7 mouse cellular contexts compared by ENCODE assay signal in the genomic region with DNA sequence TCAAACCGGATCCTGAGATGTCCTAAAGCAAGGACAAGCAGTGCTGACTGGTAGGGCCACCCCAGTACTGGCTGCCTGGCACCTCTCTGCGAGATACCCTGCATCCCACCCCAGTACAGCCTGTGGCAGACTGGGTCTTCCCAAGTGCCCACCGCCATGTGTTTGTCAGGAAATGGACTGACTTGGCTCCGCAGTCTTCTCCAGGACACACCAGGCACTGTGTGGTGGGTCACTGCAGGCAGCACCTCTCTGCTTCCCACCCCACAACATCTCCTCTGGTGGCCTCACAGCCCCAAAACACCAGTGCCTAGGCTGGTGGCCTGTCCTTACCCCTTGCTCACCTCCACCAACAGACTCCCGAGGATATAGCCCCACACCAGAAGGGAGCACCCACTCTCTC. TPM values are rescaled to one million over a fixed set of nuclear protein-coding genes. Genes with fewer than 3 reads are reported as not detected.
DNase-seq lines count a peak whose midpoint lies in the region; ATAC-seq lines count a peak whose summit lies in the region.

No protein-coding gene starts in this region.

- H3K9me3 ChIP-seq in lung, embryonic 15.5 days = no peaks in the 10 kb centered on the region
- no peaks in the 10 kb centered on the region for H3K9me3 ChIP-seq in forebrain, embryonic 11.5 days (ENCODE audit: control insufficient read depth, low read length)
- no peaks in the 10 kb centered on the region for H3K9me3 ChIP-seq in limb, embryonic 13.5 days

- peak overlapping the region; percentile 80 for H3K4me2 ChIP-seq in lung, embryonic 15.5 days
- H3K4me2 ChIP-seq in forebrain, embryonic 11.5 days (ENCODE audit: low read depth, low read length, severe bottlenecking) = peak overlapping the region; percentile 76
- peak overlapping the region; percentile 87 for H3K4me2 ChIP-seq in limb, embryonic 13.5 days (replicated peaks)

- WGBS in lung, embryonic 15.5 days = 56% methylated on average over 5 of the region's 5 CpGs
- WGBS in forebrain, embryonic 11.5 days = 75% methylated on average over 5 of the region's 5 CpGs
- 62% methylated on average over 5 of the region's 5 CpGs for WGBS in limb, embryonic 13.5 days

- no peaks in the 10 kb centered on the region for H3K27me3 ChIP-seq in lung, embryonic 15.5 days
- no peaks in the 10 kb centered on the region for H3K27me3 ChIP-seq in forebrain, embryonic 11.5 days (ENCODE audit: control insufficient read depth, insufficient read depth, low read length)
- H3K27me3 ChIP-seq in limb, embryonic 13.5 days = no peaks in the 10 kb centered on the region

- ATAC-seq in lung, embryonic 15.5 days (ENCODE audit: borderline replicate concordance, extremely low read depth, low FRiP score, low TSS enrichment) = no peak
- no peak for ATAC-seq in forebrain, embryonic 11.5 days (replicated peaks; ENCODE audit: low FRiP score)
- ATAC-seq in limb, embryonic 13.5 days (ENCODE audit: low FRiP score, low read depth) = no peak

- H3K4me1 ChIP-seq in lung, embryonic 15.5 days = peaks cover 50% of the 10 kb centered on the region
- peaks cover 14% of the 10 kb centered on the region for H3K4me1 ChIP-seq in forebrain, embryonic 11.5 days (replicated peaks; ENCODE audit: control insufficient read depth, insufficient read depth, low read length)
- peaks cover 47% of the 10 kb centered on the region for H3K4me1 ChIP-seq in limb, embryonic 13.5 days

- 0 out of 2 replicates have a peak, but pooled peaks cover 5% of the 10 kb centered on the region for H3K36me3 ChIP-seq in lung, embryonic 15.5 days
- no peaks in the 10 kb centered on the region for H3K36me3 ChIP-seq in forebrain, embryonic 11.5 days (ENCODE audit: control insufficient read depth, insufficient read depth, low read length)
- H3K36me3 ChIP-seq in limb, embryonic 13.5 days = peaks cover 27% of the 10 kb centered on the region

- H3K4me3 ChIP-seq in lung, embryonic 15.5 days = peak overlapping the region; percentile 72
- peak overlapping the region; percentile 90 for H3K4me3 ChIP-seq in forebrain, embryonic 11.5 days (ENCODE audit: low read depth, low read length)
- H3K4me3 ChIP-seq in limb, embryonic 13.5 days = peak overlapping the region; percentile 89

- DNase-seq in lung, postnatal 25 days (ENCODE audit: low spot score) = no peak
- no peak for DNase-seq in forebrain, embryonic 11.5 days (ENCODE audit: low spot score)
- DNase-seq in spleen, postnatal 10 days (ENCODE audit: low spot score in 2 of 2) = peak; percentile 54 to 77
- DNase-seq in gastrocnemius, adult 8-10 months (ENCODE audit: low spot score in 2 of 2) = no peak
- no peak for DNase-seq in right cerebral cortex, postnatal 4 days

- H3K9ac ChIP-seq in lung, embryonic 15.5 days = peak overlapping the region; percentile 79
- peak overlapping the region; percentile 88 for H3K9ac ChIP-seq in forebrain, embryonic 11.5 days (ENCODE audit: low read length)
- H3K9ac ChIP-seq in limb, embryonic 13.5 days = peak overlapping the region; percentile 94

- 0 out of 2 replicates have a peak overlapping the region, but pooled peaks have one; percentile 41 for H3K27ac ChIP-seq in lung, embryonic 15.5 days
- H3K27ac ChIP-seq in forebrain, embryonic 11.5 days (ENCODE audit: low read depth, low read length) = 0 out of 2 replicates have a peak overlapping the region, but pooled peaks have one; percentile 2
- H3K27ac ChIP-seq in limb, embryonic 13.5 days = peak overlapping the region; percentile 87; the same call in 1 of the 2 replicates

RNA-seq across cellular contexts. Expression of gene Ube2v1, which starts 1.5 kb away (rescaled TPM):
- polyA plus RNA-seq in lung, embryonic 15.5 days (2015; fragmentation: Nextera tagmentation; extraction: Ambion mirVana) = 280 and 282 TPM in 2 replicates
- polyA plus RNA-seq in forebrain, embryonic 11.5 days (2014; fragmentation: Nextera tagmentation; extraction: Ambion mirVana) = 333 and 334 TPM in 2 replicates
- polyA plus RNA-seq in limb, embryonic 13.5 days (2015; fragmentation: Nextera tagmentation; extraction: Ambion mirVana) = 268 and 284 TPM in 2 replicates
- 100 to 1,000 TPM; 163 to 176 (median 172) TPM for total RNA-seq in gastrocnemius, adult 8-10 months (2022)

RNA-seq across cellular contexts. Expression of gene Gm20431, which starts 30.9 kb away (rescaled TPM):
- polyA plus RNA-seq in lung, embryonic 15.5 days (2015; fragmentation: Nextera tagmentation; extraction: Ambion mirVana) = 3.2 and 3.5 TPM in 2 replicates
- polyA plus RNA-seq in forebrain, embryonic 11.5 days (2014; fragmentation: Nextera tagmentation; extraction: Ambion mirVana) = 6.6 and 15.1 TPM in 2 replicates
- 6.2 and 11.2 TPM in 2 replicates for polyA plus RNA-seq in limb, embryonic 13.5 days (2015; fragmentation: Nextera tagmentation; extraction: Ambion mirVana)
- 10 to 100 TPM in 2 of 4 experiments, 1 to 10 TPM in 2; 5.9 to 14.3 (median 9.0) TPM for total RNA-seq in gastrocnemius, adult 8-10 months (2022)

RNA-seq across cellular contexts. Expression of gene Cebpb, which starts 58.3 kb away (rescaled TPM):
- 61.4 and 68.1 TPM in 2 replicates for polyA plus RNA-seq in lung, embryonic 15.5 days (2015; fragmentation: Nextera tagmentation; extraction: Ambion mirVana)
- 1.7 and 2.6 TPM in 2 replicates for polyA plus RNA-seq in forebrain, embryonic 11.5 days (2014; fragmentation: Nextera tagmentation; extraction: Ambion mirVana)
- 2.3 and 3.4 TPM in 2 replicates for polyA plus RNA-seq in limb, embryonic 13.5 days (2015; fragmentation: Nextera tagmentation; extraction: Ambion mirVana)
- 100 to 1,000 TPM in 2 of 4 experiments, 10 to 100 TPM in 2; 75.3 to 167 (median 96.4) TPM for total RNA-seq in gastrocnemius, adult 8-10 months (2022)

RNA-seq across cellular contexts. Expression of gene Tmem189, which starts 59.2 kb away (rescaled TPM):
- polyA plus RNA-seq in lung, embryonic 15.5 days (2015; fragmentation: Nextera tagmentation; extraction: Ambion mirVana) = 41.7 and 43.8 TPM in 2 replicates
- polyA plus RNA-seq in forebrain, embryonic 11.5 days (2014; fragmentation: Nextera tagmentation; extraction: Ambion mirVana) = 35.1 and 39.2 TPM in 2 replicates
- 35.7 and 40.1 TPM in 2 replicates for polyA plus RNA-seq in limb, embryonic 13.5 days (2015; fragmentation: Nextera tagmentation; extraction: Ambion mirVana)
- 10 to 100 TPM; 11.8 to 13.1 (median 12.5) TPM for total RNA-seq in gastrocnemius, adult 8-10 months (2022)

Comparison
In these comparisons a context has a peak if more than half of its experiments do, and no peak if none do; other contexts are left out.
1. H3K27ac ChIP-seq: peak in every context shown above with its lines; median percentile 87 in limb, embryonic 13.5 days; 41 in lung, embryonic 15.5 days; 2 in forebrain, embryonic 11.5 days.
2. DNase-seq: peak in spleen, postnatal 10 days (2 of 2); none in lung, postnatal 25 days (single experiment), forebrain, embryonic 11.5 days (single experiment), gastrocnemius, adult 8-10 months (0 of 2) and right cerebral cortex, postnatal 4 days (single experiment).
3. RNA of gene Cebpb, which starts 58.3 kb away (polyA plus RNA-seq): 61.4 to 68.1 TPM in lung, embryonic 15.5 days; 2.3 to 3.4 TPM in limb, embryonic 13.5 days and 1.7 to 2.6 TPM in forebrain, embryonic 11.5 days; every median in the first group is over 10 times any median in the second.
4. Peak in every context shown above with its lines, with median percentiles within 50 percentile points of each other: H3K4me2 ChIP-seq, H3K4me3 ChIP-seq and H3K9ac ChIP-seq.